Mouse (Mus musculus): Measurements from ENCODE around the gene Casq2. TPM values are rescaled to one million over a fixed set of nuclear protein-coding genes. Genes with fewer than 3 reads are reported as not detected.

The Casq2 gene
- polyA plus RNA-seq, 1 experiment from 2014 or later = 0.41 TPM

GRCm38 (mm10) chr3:102141893-102142292 lies 55.7 kb downstream of the Casq2 start:
- Histone ChIP-seq H3K36me3 (replicated peaks) (no peaks in the 10 kb centered on the region), H3K27me3 (no peaks in the 10 kb centered on the region), H3K9ac (no peak overlapping the region), H3K9me3 (no peaks in the 10 kb centered on the region), H3K4me2 (no peak overlapping the region), H3K4me1 (peaks cover 15% of the 10 kb centered on the region), H3K4me3 (replicated peaks) (no peak overlapping the region), H3K27ac (no peak overlapping the region)
- no peak for ATAC-seq (ENCODE audit: low FRiP score)
- 45% methylated on average over 6 of the region's 6 CpGs for WGBS

DNA sequence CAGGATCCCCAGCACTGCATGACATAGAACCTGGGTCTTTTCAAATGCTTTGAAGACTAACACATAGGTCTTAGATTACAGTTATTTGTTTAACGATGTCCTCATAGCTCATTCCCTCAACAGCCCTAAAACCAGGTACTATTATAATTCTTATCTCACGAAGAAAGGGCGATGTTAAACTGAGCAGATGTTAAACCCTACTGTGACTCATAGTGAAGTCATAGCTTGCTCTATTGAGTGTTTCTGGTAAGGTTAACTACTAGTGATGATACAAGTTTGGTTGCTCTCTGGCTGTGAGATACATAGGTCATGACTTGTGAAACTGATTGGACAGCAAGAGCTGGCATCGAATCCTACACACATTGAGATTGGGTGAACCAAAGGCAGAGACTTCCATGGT lies 56.7 kb downstream of the Casq2 start:
- no peak overlapping the region for H3K4me2 ChIP-seq
- peaks cover 22% of the 10 kb centered on the region for H3K4me1 ChIP-seq
- H3K36me3 ChIP-seq (replicated peaks) = no peaks in the 10 kb centered on the region
- WGBS = 97% methylated on average over 4 of the region's 4 CpGs
- H3K27me3 ChIP-seq = no peaks in the 10 kb centered on the region
- no peak for ATAC-seq (ENCODE audit: low FRiP score)
- no peaks in the 10 kb centered on the region for H3K9me3 ChIP-seq
- no peak overlapping the region for H3K4me3 ChIP-seq (replicated peaks)
- H3K9ac ChIP-seq = no peak overlapping the region
- no peak overlapping the region for H3K27ac ChIP-seq

DNA sequence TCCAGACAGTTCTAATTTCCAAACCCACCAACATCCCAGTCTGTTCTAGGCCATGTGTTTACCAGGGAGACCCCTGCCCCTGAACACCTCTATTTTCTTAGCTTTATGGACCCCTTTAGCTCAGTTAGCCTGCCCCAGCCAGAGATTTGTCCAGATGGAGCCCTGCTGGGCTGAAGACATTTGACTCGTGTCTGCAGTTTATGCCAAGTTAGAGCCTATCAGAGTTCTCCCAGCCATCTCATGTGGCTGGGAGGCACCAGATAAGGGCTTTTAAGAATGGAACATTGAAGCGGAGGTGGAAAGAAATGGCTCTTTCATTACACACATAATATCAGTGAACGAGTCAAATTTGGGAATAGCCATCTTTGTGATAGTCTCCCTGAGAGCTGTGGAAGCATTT lies 57.3 kb downstream of the Casq2 start:
- Histone ChIP-seq H3K4me3 (replicated peaks) (no peak overlapping the region), H3K27me3 (no peaks in the 10 kb centered on the region), H3K4me2 (no peak overlapping the region), H3K9ac (no peak overlapping the region), H3K4me1 (peaks cover 23% of the 10 kb centered on the region), H3K9me3 (no peaks in the 10 kb centered on the region), H3K36me3 (replicated peaks) (no peaks in the 10 kb centered on the region), H3K27ac (no peak overlapping the region)
- ATAC-seq (ENCODE audit: low FRiP score) = no peak
- WGBS = 84% methylated on average over 3 of the region's 3 CpGs

GRCm38 (mm10) chr3:102144401-102144800 lies 58.2 kb downstream of the Casq2 start:
- Histone ChIP-seq H3K9ac (no peak overlapping the region), H3K36me3 (replicated peaks) (no peaks in the 10 kb centered on the region), H3K4me3 (replicated peaks) (no peak overlapping the region), H3K9me3 (no peaks in the 10 kb centered on the region), H3K27me3 (no peaks in the 10 kb centered on the region), H3K27ac (no peak overlapping the region), H3K4me1 (peaks cover 28% of the 10 kb centered on the region), H3K4me2 (no peak overlapping the region)
- 97% methylated on average over 4 of the region's 4 CpGs for WGBS
- no peak for ATAC-seq (ENCODE audit: low FRiP score)

GRCm38 (mm10) chr3:102145645-102146386 lies 59.6 kb downstream of the Casq2 start:
- no peaks in the 10 kb centered on the region for H3K27me3 ChIP-seq
- no peaks in the 10 kb centered on the region for H3K9me3 ChIP-seq
- WGBS = 9% methylated on average over 6 of the region's 6 CpGs
- H3K36me3 ChIP-seq (replicated peaks) = no peaks in the 10 kb centered on the region
- ATAC-seq (ENCODE audit: low FRiP score) = peak; percentile 23; the same call in 1 of the 2 replicates
- H3K4me3 ChIP-seq (replicated peaks) = no peak overlapping the region
- H3K4me1 ChIP-seq = peaks cover 30% of the 10 kb centered on the region
- H3K9ac ChIP-seq = no peak overlapping the region
- no peak overlapping the region for H3K27ac ChIP-seq
- no peak overlapping the region for H3K4me2 ChIP-seq

GRCm38 (mm10) chr3:102146428-102146827 lies 60.2 kb downstream of the Casq2 start:
- Histone ChIP-seq H3K27me3 (0 out of 2 replicates have a peak, but pooled peaks cover under 1% of the 10 kb centered on the region), H3K4me1 (peaks cover 30% of the 10 kb centered on the region), H3K36me3 (replicated peaks) (no peaks in the 10 kb centered on the region), H3K4me3 (replicated peaks) (no peak overlapping the region), H3K9me3 (no peaks in the 10 kb centered on the region), H3K27ac (no peak overlapping the region), H3K4me2 (no peak overlapping the region), H3K9ac (no peak overlapping the region)
- ATAC-seq (ENCODE audit: low FRiP score) = no peak
- WGBS = 36% methylated on average over 6 of the region's 6 CpGs

DNA sequence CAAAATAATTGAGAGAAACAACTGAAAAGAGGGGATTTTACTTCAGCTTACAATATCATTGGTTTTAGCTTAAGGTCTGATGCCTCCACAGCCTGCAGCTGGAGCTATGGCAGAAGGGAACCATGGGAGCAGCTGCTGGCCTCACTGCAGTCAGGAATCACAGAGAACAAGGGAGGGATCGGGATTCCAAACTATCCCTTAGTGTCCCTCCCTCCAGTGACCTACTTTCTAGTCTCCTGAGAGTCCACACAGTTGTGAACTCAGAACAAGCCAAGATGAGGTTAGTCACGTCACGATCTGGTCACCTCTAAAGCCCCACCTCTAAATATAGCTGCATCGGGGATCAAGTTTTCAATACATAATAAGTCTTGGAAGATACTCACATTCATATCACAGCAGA lies 61.0 kb downstream of the Casq2 start:
- no peaks in the 10 kb centered on the region for H3K9me3 ChIP-seq
- 0 out of 2 replicates have a peak, but pooled peaks cover 2% of the 10 kb centered on the region for H3K27me3 ChIP-seq
- no peaks in the 10 kb centered on the region for H3K36me3 ChIP-seq (replicated peaks)
- no peak overlapping the region for H3K27ac ChIP-seq
- 68% methylated on average over 4 of the region's 4 CpGs for WGBS
- no peak overlapping the region for H3K4me2 ChIP-seq
- no peak for ATAC-seq (ENCODE audit: low FRiP score)
- no peak overlapping the region for H3K4me3 ChIP-seq (replicated peaks)
- H3K4me1 ChIP-seq = peaks cover 35% of the 10 kb centered on the region
- H3K9ac ChIP-seq = no peak overlapping the region

- no peaks in the 10 kb centered on the region for H3K9me3 ChIP-seq
- 85% methylated on average over 7 of the region's 7 CpGs for WGBS
- ATAC-seq (ENCODE audit: low FRiP score) = no peak
- 0 out of 2 replicates have a peak, but pooled peaks cover 5% of the 10 kb centered on the region for H3K27me3 ChIP-seq
- H3K4me2 ChIP-seq = no peak overlapping the region
- no peak overlapping the region for H3K27ac ChIP-seq
- no peak overlapping the region for H3K4me3 ChIP-seq (replicated peaks)
- peaks cover 44% of the 10 kb centered on the region for H3K4me1 ChIP-seq
- H3K36me3 ChIP-seq (replicated peaks) = no peaks in the 10 kb centered on the region
- no peak overlapping the region for H3K9ac ChIP-seq
Observed at GRCm38 (mm10) chr3:102149941-102150340, 63.7 kb downstream of the Casq2 start.

GRCm38 (mm10) chr3:102151850-102152249 lies 65.6 kb downstream of the Casq2 start:
- H3K27me3 ChIP-seq = 0 out of 2 replicates have a peak, but pooled peaks cover 5% of the 10 kb centered on the region
- no peak overlapping the region for H3K4me3 ChIP-seq (replicated peaks)
- no peak overlapping the region for H3K27ac ChIP-seq
- H3K4me1 ChIP-seq = peaks cover 29% of the 10 kb centered on the region
- H3K9ac ChIP-seq = no peak overlapping the region
- ATAC-seq (ENCODE audit: low FRiP score) = no peak
- H3K4me2 ChIP-seq = no peak overlapping the region
- no peaks in the 10 kb centered on the region for H3K36me3 ChIP-seq (replicated peaks)
- H3K9me3 ChIP-seq = no peaks in the 10 kb centered on the region
- 20% methylated on average over 4 of the region's 4 CpGs for WGBS

DNA sequence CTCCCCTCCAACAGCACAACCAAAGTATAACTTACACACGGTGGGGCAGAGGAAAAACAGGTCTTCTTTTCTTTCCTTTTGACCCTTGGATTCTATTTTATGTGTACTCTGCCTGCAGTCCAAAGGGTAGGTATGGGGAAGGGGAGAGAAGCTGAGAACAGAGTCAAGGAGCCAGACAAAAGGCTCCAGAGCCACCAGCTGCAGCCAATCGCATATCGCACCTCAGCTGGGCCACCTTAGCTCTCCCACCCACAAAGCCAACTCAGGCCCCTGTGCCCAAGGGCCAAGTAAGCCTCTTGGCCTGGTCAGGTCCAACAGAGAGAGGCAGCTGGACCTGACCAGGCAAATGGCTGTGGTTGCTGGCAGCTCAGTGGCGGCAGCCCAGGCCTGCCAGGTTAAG lies 66.3 kb downstream of the Casq2 start:
- Histone ChIP-seq H3K36me3 (replicated peaks) (no peaks in the 10 kb centered on the region), H3K9me3 (no peaks in the 10 kb centered on the region), H3K9ac (no peak overlapping the region), H3K4me2 (no peak overlapping the region), H3K4me1 (peaks cover 24% of the 10 kb centered on the region), H3K4me3 (replicated peaks) (no peak overlapping the region), H3K27ac (no peak overlapping the region), H3K27me3 (0 out of 2 replicates have a peak, but pooled peaks cover 5% of the 10 kb centered on the region)
- 0 out of 2 replicates have a peak, but pooled peaks have one; percentile 11 for ATAC-seq (ENCODE audit: low FRiP score)
- WGBS = 17% methylated on average over 4 of the region's 4 CpGs

DNA sequence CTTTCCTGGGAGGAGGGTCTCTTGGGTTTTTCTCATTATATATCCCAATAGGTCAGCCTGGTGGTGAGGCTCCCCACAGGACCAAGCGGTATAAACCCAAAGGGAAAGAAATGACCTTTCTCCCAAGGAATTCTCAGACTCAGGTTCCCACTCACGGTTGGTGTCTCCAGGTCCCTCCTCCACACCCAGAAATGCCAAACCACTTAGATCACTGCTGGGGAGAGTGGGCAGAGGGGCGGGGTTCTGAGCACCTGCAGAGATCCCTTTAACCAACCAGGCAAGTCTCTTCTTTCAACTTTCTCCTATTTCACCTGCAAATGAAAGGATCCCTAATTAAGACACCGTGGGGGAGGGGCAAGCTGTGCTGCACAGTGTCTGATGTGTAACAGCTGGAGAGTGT lies 66.7 kb downstream of the Casq2 start:
- Histone ChIP-seq H3K4me1 (peaks cover 22% of the 10 kb centered on the region), H3K27me3 (0 out of 2 replicates have a peak, but pooled peaks cover 5% of the 10 kb centered on the region), H3K4me3 (replicated peaks) (no peak overlapping the region), H3K9me3 (no peaks in the 10 kb centered on the region), H3K27ac (no peak overlapping the region), H3K36me3 (replicated peaks) (no peaks in the 10 kb centered on the region), H3K9ac (no peak overlapping the region), H3K4me2 (no peak overlapping the region)
- ATAC-seq (ENCODE audit: low FRiP score) = peak; percentile 41; the same call in 1 of the 2 replicates
- 5% methylated on average over 4 of the region's 4 CpGs for WGBS

- Histone ChIP-seq H3K4me1 (peaks cover 20% of the 10 kb centered on the region), H3K9me3 (no peaks in the 10 kb centered on the region)
Observed at GRCm38 (mm10) chr3:102154107-102154506, 67.9 kb downstream of the Casq2 start.

DNA sequence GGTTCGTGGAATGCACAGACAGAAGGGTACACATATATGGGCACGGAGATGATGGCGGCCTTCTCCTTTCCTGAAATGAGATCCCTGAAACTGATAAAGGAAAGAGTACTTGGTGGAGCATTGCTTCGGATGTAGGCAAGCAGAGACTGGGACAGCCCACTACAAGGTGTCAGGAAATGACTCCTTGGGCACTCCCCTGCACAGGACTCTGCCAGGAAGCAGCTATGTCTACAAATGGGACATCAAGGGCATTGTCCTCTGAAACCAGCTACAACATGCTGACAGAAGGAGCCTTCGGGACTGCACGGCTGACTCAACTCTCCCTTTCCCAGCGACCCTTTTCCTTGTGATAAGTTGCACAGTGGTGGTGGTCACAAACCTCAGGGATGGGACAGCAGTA lies 70.5 kb downstream of the Casq2 start:
- 0 out of 2 replicates have a peak, but pooled peaks cover 3% of the 10 kb centered on the region for H3K27me3 ChIP-seq
- WGBS = 94% methylated on average over 7 of the region's 7 CpGs

More at GRCm38 (mm10) chr3:102154107-102154506, 67.9 kb downstream of the Casq2 start:
- 0 out of 2 replicates have a peak, but pooled peaks cover 5% of the 10 kb centered on the region for H3K27me3 ChIP-seq
- H3K27ac ChIP-seq = no peak overlapping the region
- no peaks in the 10 kb centered on the region for H3K36me3 ChIP-seq (replicated peaks)
- H3K4me2 ChIP-seq = no peak overlapping the region
- 89% methylated on average over 7 of the region's 7 CpGs for WGBS
- ATAC-seq (ENCODE audit: low FRiP score) = no peak
- H3K9ac ChIP-seq = no peak overlapping the region
- no peak overlapping the region for H3K4me3 ChIP-seq (replicated peaks)

More for the DNA sequence above, 70.5 kb downstream of the Casq2 start:
- H3K9ac ChIP-seq = no peak overlapping the region
- no peak for ATAC-seq (ENCODE audit: low FRiP score)
- H3K9me3 ChIP-seq = no peaks in the 10 kb centered on the region
- H3K36me3 ChIP-seq (replicated peaks) = no peaks in the 10 kb centered on the region
- no peak overlapping the region for H3K4me2 ChIP-seq
- no peak overlapping the region for H3K27ac ChIP-seq
- H3K4me1 ChIP-seq = peaks cover 21% of the 10 kb centered on the region
- H3K4me3 ChIP-seq (replicated peaks) = no peak overlapping the region

All from forebrain, embryonic 12.5 days (tissue).